Mouse (Mus musculus): ENCODE measurements around the gene M1ap. TPM values are rescaled to one million over a fixed set of nuclear protein-coding genes. Genes with fewer than 3 reads are reported as not detected.

M1ap gene
- polyA plus RNA-seq, 1 experiment from 2014 or later: 0.22 TPM

- H3K27ac ChIP-seq: peak within 1 kb of the TSS; percentile 95
- peaks cover 40% of the 10 kb centered on the region for H3K4me1 ChIP-seq (replicated peaks)
- 0 out of 2 replicates have a peak, but pooled peaks cover 3% of the 10 kb centered on the region for H3K27me3 ChIP-seq (ENCODE audit: insufficient read depth, poor library complexity, severe bottlenecking)
- H3K36me3 ChIP-seq: peaks cover 49% of the 10 kb centered on the region
- peak within 1 kb of the TSS; percentile 99 for H3K4me3 ChIP-seq
- DNase-seq (ENCODE audit: low spot score): peak; percentile 97
- WGBS: under 1% methylated on average over 64 of the region's 64 CpGs
- H3K9me3 ChIP-seq: no peaks in the 10 kb centered on the region
Observed at GRCm38 (mm10) chr6:83054074-83054851, 107.6 kb downstream of the M1ap start, which contains the start of gene Aup1. Gene Aup1, plus strand, starts transcription at chr6:83054521.

- H3K27me3 ChIP-seq (ENCODE audit: insufficient read depth, poor library complexity, severe bottlenecking): 0 out of 2 replicates have a peak, but pooled peaks cover 3% of the 10 kb centered on the region
- peaks cover 40% of the 10 kb centered on the region for H3K4me1 ChIP-seq (replicated peaks)
- WGBS: under 1% methylated on average over 50 of the region's 50 CpGs
- peak within 1 kb of the TSS; percentile 95 for H3K27ac ChIP-seq
- no peak for DNase-seq (ENCODE audit: low spot score)
- H3K36me3 ChIP-seq: peaks cover 47% of the 10 kb centered on the region
- no peaks in the 10 kb centered on the region for H3K9me3 ChIP-seq
- H3K4me3 ChIP-seq: peak within 1 kb of the TSS; percentile 99
Observed at GRCm38 (mm10) chr6:83054871-83055431, 108.2 kb downstream of the M1ap start, which contains the start of gene Htra2. Gene Htra2, minus strand, starts transcription at chr6:83055273.

- DNase-seq (ENCODE audit: low spot score): no peak
- Histone ChIP-seq H3K4me3 (peak within 1 kb of the TSS; percentile 6; the same call in 1 of the 2 replicates), H3K36me3 (peaks cover 25% of the 10 kb centered on the region), H3K9me3 (no peaks in the 10 kb centered on the region), H3K27ac (no peak within 1 kb of the TSS), H3K4me1 (replicated peaks) (peaks cover 30% of the 10 kb centered on the region), H3K27me3 (ENCODE audit: insufficient read depth, poor library complexity, severe bottlenecking) (peaks cover 31% of the 10 kb centered on the region)
- WGBS: 48% methylated on average over 3 of the region's 3 CpGs
Observed at GRCm38 (mm10) chr6:83057790-83058189, 111.1 kb downstream of the M1ap start, which contains the start of gene Dqx1. Gene Dqx1, plus strand, starts transcription at chr6:83057844.

- no peak overlapping the region for H3K27ac ChIP-seq
- H3K4me3 ChIP-seq: no peak overlapping the region
- H3K4me1 ChIP-seq (replicated peaks): peaks cover 22% of the 10 kb centered on the region
- H3K9me3 ChIP-seq: no peaks in the 10 kb centered on the region
- H3K36me3 ChIP-seq: peaks cover 25% of the 10 kb centered on the region
- no peak for DNase-seq (ENCODE audit: low spot score)
- WGBS: 93% methylated on average over 2 of the region's 2 CpGs
- peaks cover 40% of the 10 kb centered on the region for H3K27me3 ChIP-seq (ENCODE audit: insufficient read depth, poor library complexity, severe bottlenecking)
Observed at GRCm38 (mm10) chr6:83058725-83059124, 112.0 kb downstream of the M1ap start.

GRCm38 (mm10) chr6:83065995-83066394 is 119.3 kb downstream of the M1ap start:
- H3K27me3 ChIP-seq (ENCODE audit: insufficient read depth, poor library complexity, severe bottlenecking): peaks cover 100% of the 10 kb centered on the region
- H3K36me3 ChIP-seq: no peaks in the 10 kb centered on the region
- H3K4me1 ChIP-seq (replicated peaks): peaks cover 32% of the 10 kb centered on the region
- H3K9me3 ChIP-seq: no peaks in the 10 kb centered on the region
- no peak for DNase-seq (ENCODE audit: low spot score)
- no peak overlapping the region for H3K4me3 ChIP-seq
- 44% methylated on average over 8 of the region's 8 CpGs for WGBS
- no peak overlapping the region for H3K27ac ChIP-seq

GRCm38 (mm10) chr6:83066441-83066840 is 119.7 kb downstream of the M1ap start:
- WGBS: 27% methylated on average over 6 of the region's 6 CpGs
- peaks cover 100% of the 10 kb centered on the region for H3K27me3 ChIP-seq (ENCODE audit: insufficient read depth, poor library complexity, severe bottlenecking)

GRCm38 (mm10) chr6:83068221-83068620 is 121.5 kb downstream of the M1ap start:
- Histone ChIP-seq H3K9me3 (no peaks in the 10 kb centered on the region), H3K27me3 (ENCODE audit: insufficient read depth, poor library complexity, severe bottlenecking) (peaks cover 100% of the 10 kb centered on the region), H3K4me3 (peak overlapping the region; percentile 41; the same call in 1 of the 2 replicates), H3K36me3 (no peaks in the 10 kb centered on the region), H3K4me1 (replicated peaks) (peaks cover 45% of the 10 kb centered on the region), H3K27ac (no peak overlapping the region)
- DNase-seq (ENCODE audit: low spot score): no peak
- 1% methylated on average over 8 of the region's 8 CpGs for WGBS

More at GRCm38 (mm10) chr6:83066441-83066840, 119.7 kb downstream of the M1ap start:
- peaks cover 36% of the 10 kb centered on the region for H3K4me1 ChIP-seq (replicated peaks)
- no peak overlapping the region for H3K4me3 ChIP-seq
- DNase-seq (ENCODE audit: low spot score): no peak
- H3K27ac ChIP-seq: no peak overlapping the region
- H3K9me3 ChIP-seq: no peaks in the 10 kb centered on the region
- H3K36me3 ChIP-seq: no peaks in the 10 kb centered on the region

GRCm38 (mm10) chr6:83068706-83069487 is 122.2 kb downstream of the M1ap start:
- Histone ChIP-seq H3K27me3 (ENCODE audit: insufficient read depth, poor library complexity, severe bottlenecking) (peaks cover 100% of the 10 kb centered on the region), H3K4me3 (peak overlapping the region; percentile 41), H3K9me3 (no peaks in the 10 kb centered on the region), H3K36me3 (no peaks in the 10 kb centered on the region), H3K4me1 (replicated peaks) (peaks cover 45% of the 10 kb centered on the region), H3K27ac (0 out of 2 replicates have a peak overlapping the region, but pooled peaks have one; percentile 8)
- peak; percentile 50 for DNase-seq (ENCODE audit: low spot score)
- WGBS: under 1% methylated on average over 81 of the region's 81 CpGs

- peaks cover 40% of the 10 kb centered on the region for H3K4me1 ChIP-seq (replicated peaks)
- peak; percentile 64 for DNase-seq (ENCODE audit: low spot score)
- peak overlapping the region; percentile 41 for H3K4me3 ChIP-seq
- peaks cover 100% of the 10 kb centered on the region for H3K27me3 ChIP-seq (ENCODE audit: insufficient read depth, poor library complexity, severe bottlenecking)
- H3K27ac ChIP-seq: peak overlapping the region; percentile 42; the same call in 1 of the 2 replicates
- no peaks in the 10 kb centered on the region for H3K36me3 ChIP-seq
- under 1% methylated on average over 69 of the region's 69 CpGs for WGBS
- H3K9me3 ChIP-seq: no peaks in the 10 kb centered on the region
Observed at GRCm38 (mm10) chr6:83069488-83070246, 123.0 kb downstream of the M1ap start.

- no peak for DNase-seq (ENCODE audit: low spot score)
- peak within 1 kb of the TSS; percentile 42; the same call in 1 of the 2 replicates for H3K27ac ChIP-seq
- peaks cover 39% of the 10 kb centered on the region for H3K4me1 ChIP-seq (replicated peaks)
- WGBS: 1% methylated on average over 10 of the region's 10 CpGs
- peaks cover 100% of the 10 kb centered on the region for H3K27me3 ChIP-seq (ENCODE audit: insufficient read depth, poor library complexity, severe bottlenecking)
- peak within 1 kb of the TSS; percentile 41 for H3K4me3 ChIP-seq
- H3K36me3 ChIP-seq: no peaks in the 10 kb centered on the region
- no peaks in the 10 kb centered on the region for H3K9me3 ChIP-seq
Observed at GRCm38 (mm10) chr6:83070247-83070310, 123.4 kb downstream of the M1ap start, which contains the start of gene Tlx2. Gene Tlx2, minus strand, starts transcription at chr6:83070293.

- Histone ChIP-seq H3K9me3 (no peaks in the 10 kb centered on the region), H3K27ac (peak overlapping the region; percentile 6; the same call in 1 of the 2 replicates), H3K36me3 (no peaks in the 10 kb centered on the region), H3K27me3 (ENCODE audit: insufficient read depth, poor library complexity, severe bottlenecking) (peaks cover 100% of the 10 kb centered on the region), H3K4me1 (replicated peaks) (peaks cover 39% of the 10 kb centered on the region), H3K4me3 (peak overlapping the region; percentile 41)
- WGBS: under 1% methylated on average over 58 of the region's 58 CpGs
- peak; percentile 70 for DNase-seq (ENCODE audit: low spot score)
Observed at GRCm38 (mm10) chr6:83070311-83071219, 123.9 kb downstream of the M1ap start.
